Mouse (Mus musculus) forebrain, embryonic 11.5 days (tissue): ENCODE measurements around the gene St5. TPM values are rescaled to one million over a fixed set of nuclear protein-coding genes. Genes with fewer than 3 reads are reported as not detected.

ENCODE experiments used
- ATAC-seq: fragments of 200-750 bp; cut with Nextera tagmentation; replicated peaks from 2 replicates; pipeline ENCODE4 v1.8.0; 2017; ENCODE audit warnings: moderate TSS enrichment; ENCODE audit not compliant: low FRiP score
- DNase-seq: peaks from one replicate; pipeline ENCODE4 v3.0.0-alpha.2; 2017; ENCODE audit warnings: low spot score
- H3K27ac ChIP-seq: fragments of 300-500 bp; sonication (generic); 2 replicates; pipeline ENCODE4 v1.5.1; 2014; ENCODE audit warnings: low read depth, low read length
- H3K27me3 ChIP-seq: fragments of 300-500 bp; sonication (generic); 2 replicates; pipeline ENCODE4 v1.6.1; 2014; ENCODE audit warnings: mild to moderate bottlenecking, low read length, mixed read lengths; ENCODE audit not compliant: control insufficient read depth, insufficient read depth
- H3K36me3 ChIP-seq: fragments of 300-500 bp; sonication (generic); 2 replicates; pipeline ENCODE4 v1.6.1; 2014; ENCODE audit warnings: mild to moderate bottlenecking, low read length, moderate library complexity, mixed read lengths; ENCODE audit not compliant: control insufficient read depth, insufficient read depth
- H3K4me1 ChIP-seq: fragments of 300-500 bp; sonication (generic); replicated peaks from 2 replicates; pipeline ENCODE4 v1.6.1; 2014; ENCODE audit warnings: low read length, mixed read lengths; ENCODE audit not compliant: control insufficient read depth, insufficient read depth
- H3K4me2 ChIP-seq: fragments of 300-500 bp; sonication (generic); 2 replicates; pipeline ENCODE4 v1.6.1; 2014; ENCODE audit warnings: low read depth, mild to moderate bottlenecking, low read length, moderate library complexity, mixed read lengths; ENCODE audit not compliant: severe bottlenecking
- H3K4me3 ChIP-seq: fragments of 300-500 bp; sonication (generic); 2 replicates; pipeline ENCODE4 v1.5.1; 2014; ENCODE audit warnings: low read depth, low read length
- H3K9ac ChIP-seq: fragments of 300-500 bp; sonication (generic); 2 replicates; pipeline ENCODE4 v1.6.1; 2014; ENCODE audit warnings: low read length
- H3K9me3 ChIP-seq: fragments of 300-500 bp; sonication (generic); 2 replicates; pipeline ENCODE4 v1.6.1; 2016; ENCODE audit warnings: low read length, mixed read lengths; ENCODE audit not compliant: control insufficient read depth
- WGBS: fragments of 180-500 bp; shearing (Covaris S2); extraction: QIAGEN DNeasy Blood & Tissue Kit; methylation state at CpG from one replicate; pipeline ENCODE4 v1.1.7; 2014; 5-methylcytosine and 5-hydroxymethylcytosine counted together
- polyA plus RNA-seq: library from polyadenylated mRNA; unstranded; fragments of >200 nt; fragmentation: Nextera tagmentation; extraction: Ambion mirVana; gene quantifications from 2 replicates; pipeline ENCODE4 v1.2.1, GENCODE M21; 2014

St5 gene
- polyA plus RNA-seq, 1 experiment from 2014 or later = 32.8 TPM

DNA sequence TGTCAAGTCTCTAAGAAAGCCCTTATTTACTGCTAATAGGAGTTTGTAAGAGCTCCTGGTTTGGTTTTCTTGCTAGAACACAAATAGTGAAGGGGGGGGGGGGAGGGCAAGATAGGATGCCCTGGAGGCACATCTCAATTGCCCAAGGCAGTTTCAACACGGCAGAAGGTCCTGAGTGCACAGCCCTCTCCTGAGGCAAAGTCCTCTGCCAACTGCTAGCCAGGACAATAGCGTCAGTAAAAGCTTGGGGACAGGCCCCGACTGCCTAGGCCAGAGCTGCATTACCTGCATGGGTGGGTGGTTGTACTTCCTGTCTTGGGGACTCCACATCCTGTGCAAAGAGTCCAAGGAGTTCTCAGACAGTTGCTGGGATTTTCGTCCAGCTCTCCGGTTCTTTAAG lies 158.6 kb downstream of the St5 start:
- Histone ChIP-seq H3K27ac (no peak overlapping the region), H3K4me2 (no peak overlapping the region), H3K27me3 (no peaks in the 10 kb centered on the region), H3K4me3 (no peak overlapping the region), H3K9ac (no peak overlapping the region), H3K4me1 (no peaks in the 10 kb centered on the region), H3K9me3 (no peaks in the 10 kb centered on the region), H3K36me3 (no peaks in the 10 kb centered on the region; the same call in 1 of the 2 replicates)
- WGBS = 77% methylated on average over 5 of the region's 5 CpGs
- DNase-seq = no peak
- ATAC-seq = no peak

DNA sequence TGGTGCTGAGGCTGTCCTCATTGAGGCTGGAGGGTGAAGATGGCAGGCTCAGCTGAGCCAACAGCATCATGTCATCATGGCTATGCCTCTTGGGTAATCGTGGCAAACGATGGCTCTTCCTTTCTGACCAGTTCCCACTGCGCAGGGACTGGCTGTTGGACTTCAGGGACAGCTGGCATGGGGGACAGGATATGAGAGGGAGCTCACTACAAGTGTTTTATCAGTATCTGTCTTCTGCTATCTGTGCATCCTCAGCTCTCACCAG lies 161.1 kb downstream of the St5 start:
- no peaks in the 10 kb centered on the region for H3K4me1 ChIP-seq
- H3K27me3 ChIP-seq = no peaks in the 10 kb centered on the region
- no peak for ATAC-seq
- no peak overlapping the region for H3K27ac ChIP-seq
- H3K36me3 ChIP-seq = no peaks in the 10 kb centered on the region; the same call in 1 of the 2 replicates
- H3K4me3 ChIP-seq = no peak overlapping the region
- no peak overlapping the region for H3K4me2 ChIP-seq
- WGBS = 72% methylated on average over 3 of the region's 3 CpGs
- no peak overlapping the region for H3K9ac ChIP-seq
- H3K9me3 ChIP-seq = no peaks in the 10 kb centered on the region
- DNase-seq = no peak

DNA sequence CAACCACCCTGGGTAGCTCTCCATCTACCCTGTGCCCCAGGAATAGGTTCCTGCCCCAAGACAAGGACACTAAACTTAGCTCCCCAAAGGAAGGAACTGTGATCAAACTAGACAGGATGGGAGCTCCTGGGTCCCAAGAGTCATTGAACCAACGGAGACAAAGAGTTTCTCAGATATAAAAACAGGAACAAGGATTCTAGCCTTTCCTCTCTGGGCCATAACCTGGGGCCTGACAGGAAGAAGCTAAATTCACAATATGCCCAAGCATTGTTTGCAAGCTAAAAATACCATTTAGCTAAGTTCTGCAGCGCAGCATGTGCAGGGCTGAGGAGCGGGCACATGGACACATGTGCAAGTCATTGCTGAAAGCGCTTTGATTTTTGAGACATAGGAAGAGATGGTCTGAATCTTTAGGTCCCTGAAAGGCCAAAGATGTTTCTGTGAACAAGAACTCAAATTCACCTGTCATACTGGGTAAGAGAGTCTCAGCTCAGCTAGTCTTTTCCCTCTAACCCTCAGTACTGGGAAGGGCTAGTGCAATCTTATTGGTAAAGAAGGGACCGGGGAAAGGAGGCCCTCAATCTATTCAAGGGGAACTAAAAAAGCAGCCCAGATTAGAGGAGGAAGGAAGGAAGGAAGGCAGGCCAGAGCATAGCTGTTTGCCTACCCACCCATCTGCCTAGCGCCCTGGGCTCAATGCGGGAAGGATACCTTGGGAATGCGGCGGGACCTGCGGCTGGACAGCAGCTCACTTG lies 161.6 kb downstream of the St5 start:
- H3K4me2 ChIP-seq = no peak overlapping the region
- no peak overlapping the region for H3K27ac ChIP-seq
- H3K27me3 ChIP-seq = no peaks in the 10 kb centered on the region
- DNase-seq (no peak), ATAC-seq (no peak)
- no peak overlapping the region for H3K9ac ChIP-seq
- no peaks in the 10 kb centered on the region for H3K4me1 ChIP-seq
- no peaks in the 10 kb centered on the region for H3K9me3 ChIP-seq
- H3K36me3 ChIP-seq = no peaks in the 10 kb centered on the region; the same call in 1 of the 2 replicates
- 93% methylated on average over 10 of the region's 10 CpGs for WGBS
- no peak overlapping the region for H3K4me3 ChIP-seq

DNA sequence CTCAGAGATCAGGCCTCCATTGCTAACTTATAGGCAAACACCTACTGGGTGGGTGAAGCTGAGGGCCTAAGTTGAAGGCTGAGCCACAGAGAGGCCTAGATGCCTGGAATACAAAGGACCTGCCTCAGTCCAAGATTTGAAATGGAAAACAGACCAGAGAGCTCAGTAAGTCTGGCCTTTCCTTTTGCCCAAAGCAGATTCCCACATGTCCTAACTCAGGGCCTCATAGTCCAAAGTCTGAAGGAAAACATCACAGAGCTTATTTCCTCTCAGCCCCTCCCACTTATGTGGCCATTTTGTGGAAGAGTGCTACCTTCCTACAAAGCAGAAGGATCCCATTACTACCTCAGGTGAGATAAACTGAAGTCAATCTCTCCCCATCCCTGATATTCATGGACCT lies 162.5 kb downstream of the St5 start:
- H3K36me3 ChIP-seq = no peaks in the 10 kb centered on the region; the same call in 1 of the 2 replicates

DNA sequence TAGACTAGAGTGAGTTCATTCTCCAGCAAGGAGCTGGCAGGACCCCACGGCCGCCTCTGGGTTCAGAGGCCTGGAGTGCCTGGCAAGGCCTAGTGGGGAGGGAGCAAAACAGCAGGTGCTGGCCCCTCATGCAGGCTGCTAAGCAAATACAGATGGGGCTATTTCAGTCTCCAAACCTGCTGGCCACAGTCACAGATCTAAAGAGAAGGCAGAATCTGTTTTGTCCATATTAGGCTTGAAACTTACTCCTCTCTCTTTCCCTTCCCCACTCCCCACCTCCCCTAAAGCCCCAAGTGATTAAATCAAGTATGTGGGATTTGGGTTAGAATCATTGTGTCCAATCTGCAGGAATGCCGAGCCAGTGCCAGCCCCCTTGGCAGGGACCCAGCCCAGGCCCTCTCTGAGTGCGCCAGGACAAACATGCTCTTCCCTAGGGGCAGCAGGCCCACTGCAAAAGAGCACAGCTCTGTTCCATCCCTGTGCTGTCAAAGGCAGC lies 166.9 kb downstream of the St5 start:
- no peak for ATAC-seq
- Histone ChIP-seq H3K4me2 (no peak overlapping the region), H3K9me3 (no peaks in the 10 kb centered on the region), H3K4me1 (no peaks in the 10 kb centered on the region), H3K9ac (no peak overlapping the region), H3K27ac (no peak overlapping the region), H3K4me3 (no peak overlapping the region), H3K27me3 (no peaks in the 10 kb centered on the region), H3K36me3 (no peaks in the 10 kb centered on the region)
- DNase-seq = no peak
- WGBS = 62% methylated on average over 4 of the region's 4 CpGs

More for the DNA sequence above, 162.5 kb downstream of the St5 start:
- H3K4me2 ChIP-seq = no peak overlapping the region
- no peak for DNase-seq
- no peaks in the 10 kb centered on the region for H3K4me1 ChIP-seq
- H3K9me3 ChIP-seq = no peaks in the 10 kb centered on the region
- ATAC-seq = no peak
- H3K27ac ChIP-seq = no peak overlapping the region
- H3K4me3 ChIP-seq = no peak overlapping the region
- H3K27me3 ChIP-seq = no peaks in the 10 kb centered on the region
- no peak overlapping the region for H3K9ac ChIP-seq

DNA sequence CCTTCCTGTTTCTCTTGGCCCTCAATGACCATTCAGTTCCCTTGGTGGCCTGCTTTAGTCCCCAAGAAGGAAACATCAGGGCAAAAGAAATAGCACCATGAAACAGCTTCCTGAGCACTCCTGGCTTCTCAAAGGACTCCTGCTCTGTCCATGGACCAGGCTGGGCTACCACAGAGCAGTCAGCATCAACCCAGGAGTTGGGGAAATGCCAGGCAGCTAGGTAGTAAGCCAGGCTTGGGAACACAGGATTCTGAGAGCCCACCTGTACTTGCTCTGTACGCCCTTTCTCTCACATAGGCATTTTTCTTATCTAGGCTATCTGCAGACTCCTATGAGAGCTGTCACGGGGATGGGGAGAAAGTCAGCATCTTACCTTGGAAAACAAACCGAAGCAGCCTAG lies 168.5 kb downstream of the St5 start:
- no peaks in the 10 kb centered on the region for H3K4me1 ChIP-seq
- no peak overlapping the region for H3K9ac ChIP-seq
- no peak for DNase-seq
- no peaks in the 10 kb centered on the region for H3K9me3 ChIP-seq
- no peak overlapping the region for H3K4me2 ChIP-seq
- no peaks in the 10 kb centered on the region for H3K36me3 ChIP-seq
- ATAC-seq = no peak
- H3K4me3 ChIP-seq = no peak overlapping the region
- H3K27me3 ChIP-seq = no peaks in the 10 kb centered on the region
- 91% methylated on average over 3 of the region's 3 CpGs for WGBS
- H3K27ac ChIP-seq = no peak overlapping the region

DNA sequence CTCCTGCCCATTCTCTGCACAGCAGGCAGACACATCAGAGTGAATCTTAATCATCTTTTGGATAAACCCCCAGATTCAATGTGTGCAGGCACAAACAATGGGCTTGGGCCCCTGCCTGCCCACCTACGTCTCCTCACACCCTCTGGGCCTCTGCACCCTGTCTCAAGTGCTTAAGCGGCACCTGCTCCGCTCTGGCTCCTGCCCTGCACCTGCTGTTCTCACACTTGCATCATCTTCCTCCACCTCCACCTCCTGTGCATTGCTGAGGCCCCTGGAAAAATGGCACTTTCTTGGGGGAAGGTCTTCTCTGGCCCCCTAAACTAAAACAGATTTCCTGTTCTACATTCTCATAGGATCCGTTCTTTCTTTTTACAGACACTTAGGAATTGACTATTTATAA lies 169.5 kb downstream of the St5 start:
- no peaks in the 10 kb centered on the region for H3K36me3 ChIP-seq

DNA sequence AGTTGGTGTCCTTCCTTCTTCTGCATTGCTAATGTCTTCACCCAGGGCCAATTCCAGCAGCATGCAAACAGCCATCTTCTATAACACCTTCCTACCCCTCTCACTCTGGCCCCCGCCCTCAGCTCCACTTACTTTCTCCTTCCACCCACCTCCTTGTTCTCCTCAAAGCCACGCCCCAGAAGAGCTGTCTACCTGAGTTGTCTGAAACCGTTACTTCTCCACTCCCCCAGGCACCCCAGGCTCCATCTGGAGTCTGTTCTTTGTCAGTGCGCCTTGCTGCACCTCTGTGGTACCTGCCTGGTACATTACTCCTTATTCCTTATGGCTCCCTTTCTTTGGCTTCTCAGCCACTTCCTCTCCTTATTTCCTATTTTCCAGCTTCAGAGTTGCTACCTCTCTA lies 170.3 kb downstream of the St5 start:
- WGBS = 82% methylated on average over 4 of the region's 4 CpGs
- Histone ChIP-seq H3K4me1 (no peaks in the 10 kb centered on the region), H3K4me3 (no peak overlapping the region), H3K36me3 (no peaks in the 10 kb centered on the region), H3K4me2 (no peak overlapping the region), H3K27ac (no peak overlapping the region), H3K27me3 (no peaks in the 10 kb centered on the region), H3K9me3 (no peaks in the 10 kb centered on the region), H3K9ac (no peak overlapping the region)
- DNase-seq (no peak), ATAC-seq (no peak)

More for the DNA sequence above, 169.5 kb downstream of the St5 start:
- ATAC-seq = no peak
- no peak for DNase-seq
- Histone ChIP-seq H3K9me3 (no peaks in the 10 kb centered on the region), H3K4me1 (no peaks in the 10 kb centered on the region), H3K4me3 (no peak overlapping the region), H3K4me2 (no peak overlapping the region), H3K9ac (no peak overlapping the region), H3K27ac (no peak overlapping the region), H3K27me3 (no peaks in the 10 kb centered on the region)
- WGBS = 88% methylated on average over 4 of the region's 4 CpGs

DNA sequence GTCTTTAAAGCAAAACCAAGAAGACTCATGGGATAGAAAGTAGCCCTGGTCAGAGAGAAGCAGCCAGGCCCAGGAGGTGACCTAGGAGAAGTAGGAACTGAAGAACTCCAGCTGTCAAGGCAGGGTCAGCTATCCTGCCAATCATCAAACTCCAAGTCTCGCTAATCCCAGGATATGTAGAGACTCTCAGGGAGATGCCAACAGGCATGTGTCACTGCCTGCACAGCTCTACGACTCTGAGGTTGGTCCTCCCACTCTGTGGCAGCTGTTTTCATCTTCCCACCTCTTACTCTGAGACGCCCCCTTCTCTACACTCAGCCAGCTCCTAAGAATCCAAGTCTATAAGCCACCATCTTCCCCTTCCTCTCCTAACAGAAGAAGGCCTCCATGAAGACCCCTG lies 170.7 kb downstream of the St5 start:
- no peaks in the 10 kb centered on the region for H3K4me1 ChIP-seq
- no peaks in the 10 kb centered on the region for H3K36me3 ChIP-seq
- H3K27me3 ChIP-seq = no peaks in the 10 kb centered on the region
- no peak overlapping the region for H3K4me3 ChIP-seq
- no peak overlapping the region for H3K4me2 ChIP-seq
- 83% methylated on average over 3 of the region's 3 CpGs for WGBS
- H3K9ac ChIP-seq = no peak overlapping the region
- ATAC-seq (no peak), DNase-seq (no peak)
- no peaks in the 10 kb centered on the region for H3K9me3 ChIP-seq
- H3K27ac ChIP-seq = no peak overlapping the region
